Mouse (Mus musculus) lung, adult 2 months (tissue): ENCODE measurements around the gene Immp2l. TPM values are rescaled to one million over a fixed set of nuclear protein-coding genes. Genes with fewer than 3 reads are reported as not detected.
"Not testable (repeated sequence)": the region's sequence is repeated elsewhere in the genome, so short reads cannot be mapped to it uniquely, and the experiment has no call there.

Experiments
- DNase-seq: peaks from one replicate; pipeline ENCODE4 v3.0.0; 2022
- H3K4me1 ChIP-seq: fragments of 200-500 bp; 2 replicates; pipeline ENCODE4 v1.6.1; 2011; ENCODE audit warnings: low read length; ENCODE audit not compliant: control insufficient read depth, insufficient read depth
- H3K4me3 ChIP-seq: fragments of 200-500 bp; replicated peaks from 2 replicates; pipeline ENCODE3; 2011; ENCODE audit warnings: low read depth, mild to moderate bottlenecking, control low read depth, low read length; ENCODE audit errors: extremely low read depth
- CTCF ChIP-seq: fragments of 200-500 bp; IDR thresholded peaks from 2 replicates; pipeline ENCODE4 v1.5.1; 2011; ENCODE audit warnings: mild to moderate bottlenecking, low read length, control low read depth; ENCODE audit not compliant: insufficient read depth
- POLR2A ChIP-seq: fragments of 200-500 bp; IDR thresholded peaks from 2 replicates; pipeline ENCODE4 v1.6.1; 2011; ENCODE audit warnings: low read depth, mild to moderate bottlenecking, control low read depth, low read length, borderline replicate concordance; ENCODE audit errors: extremely low read depth
- WGBS: fragments of 180-500 bp; shearing (Covaris S2); methylation state at CpG from one replicate; pipeline ENCODE4 v1.1.7; 2018; 5-methylcytosine and 5-hydroxymethylcytosine counted together
- polyA plus RNA-seq: library from polyadenylated mRNA; depleted of rRNA; stranded (reverse); fragments of >200 nt; gene quantifications from 2 replicates; pipeline ENCODE4 v1.2.3, GENCODE M21; 2012; rRNA removed

Gene Immp2l
- polyA plus RNA-seq = 1.5 and 2.4 TPM in 2 replicates

DNA sequence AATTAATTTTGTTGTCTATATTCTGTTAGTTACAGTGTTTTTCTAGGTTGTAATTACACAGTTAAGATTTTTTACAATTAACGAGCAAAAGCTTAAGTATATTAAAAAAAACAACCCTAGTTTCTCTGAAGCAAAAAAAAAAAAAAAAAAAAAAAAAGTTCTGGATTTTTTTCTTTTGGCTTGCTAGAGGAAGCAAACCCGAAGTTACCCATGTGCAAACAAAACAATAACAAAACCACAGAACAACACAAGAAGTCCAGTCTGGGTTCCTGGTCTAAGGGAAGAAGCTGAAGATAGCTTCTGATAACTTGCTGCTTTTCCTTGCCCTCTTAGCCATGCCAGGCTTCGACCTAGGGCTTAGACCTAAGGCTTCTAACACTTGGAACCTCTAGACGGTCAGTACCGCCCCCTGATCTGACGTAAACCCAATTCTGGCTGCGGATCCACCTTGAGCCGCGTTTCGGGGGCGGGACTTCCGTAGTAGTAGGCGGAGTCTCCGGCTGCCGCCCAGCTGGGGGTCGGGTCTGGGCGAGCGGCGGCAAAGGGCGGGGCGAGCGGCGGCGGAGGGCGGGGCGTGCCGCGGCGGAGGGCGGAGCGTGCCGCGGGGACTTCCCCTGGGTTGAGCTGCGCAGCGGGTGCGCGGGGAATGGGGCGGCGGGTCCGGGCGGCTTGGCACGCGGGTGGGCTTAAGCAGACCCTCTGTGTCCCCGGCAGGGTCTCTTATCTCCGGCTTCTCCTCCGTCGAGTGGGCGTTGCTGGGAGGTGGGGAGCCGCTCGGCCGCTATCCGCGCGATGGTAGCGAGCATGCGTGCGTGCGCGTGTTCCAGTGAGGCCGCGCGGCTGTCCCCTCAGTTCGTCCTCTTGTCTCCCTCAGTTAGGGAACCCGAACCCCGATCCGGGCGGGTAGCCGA lies at the start of gene Immp2l:
Gene Immp2l, plus strand, starts transcription at position 580 of the 911 bp plus-strand sequence.
- WGBS = 2% methylated on average over 68 of the region's 68 CpGs
- Histone ChIP-seq H3K4me1 (no peaks in the 10 kb centered on the region; the same call in 1 of the 2 replicates), H3K4me3 (peak within 1 kb of the TSS; percentile 84)
- TF ChIP-seq POLR2A (0 out of 2 replicates have a peak, but pooled peaks have one; percentile 37), CTCF (no peak)
- DNase-seq = peak; percentile 96

DNA sequence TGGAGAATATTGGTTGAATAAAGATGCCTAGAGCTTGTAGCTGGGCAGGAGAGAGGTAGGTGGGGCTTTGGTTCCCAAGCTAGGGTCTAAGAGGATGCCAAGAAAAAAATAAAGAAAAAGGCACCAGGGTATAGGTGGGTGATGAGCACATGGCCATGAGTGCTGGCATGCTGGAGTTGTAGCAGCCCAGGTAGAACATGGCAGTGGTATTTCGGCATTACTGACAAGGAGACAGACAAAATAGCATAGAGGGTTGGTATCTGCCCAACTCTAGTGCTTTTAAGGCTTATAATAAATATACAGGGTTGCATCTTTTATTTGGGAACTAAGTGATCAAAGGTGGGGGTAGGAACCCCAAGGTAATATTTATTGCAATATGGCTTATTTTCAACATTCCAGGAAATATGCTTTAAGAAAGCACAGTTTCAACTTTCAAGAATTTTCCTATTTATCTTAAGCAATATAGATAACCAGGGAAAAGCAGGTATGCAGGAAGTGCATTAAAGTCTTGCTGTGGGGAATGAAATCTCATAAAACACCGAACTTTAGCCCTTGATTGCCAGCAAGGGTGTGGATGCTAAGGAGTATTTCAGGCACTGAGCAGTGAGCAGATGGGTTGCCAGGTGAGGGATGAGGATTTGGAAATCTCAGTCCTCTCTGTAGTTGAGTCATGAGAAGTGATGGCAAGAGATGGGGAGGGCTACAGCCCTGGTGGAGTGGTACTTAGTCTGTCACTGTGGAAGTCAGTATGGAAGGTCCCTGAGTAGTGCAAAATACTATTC lies 45.0 kb upstream of the Immp2l start:
- no peak for DNase-seq
- no peak overlapping the region for H3K4me3 ChIP-seq
- no peaks in the 10 kb centered on the region for H3K4me1 ChIP-seq
- TF ChIP-seq POLR2A (no peak), CTCF (no peak)
- WGBS = 83% methylated on average over 2 of the region's 2 CpGs

DNA sequence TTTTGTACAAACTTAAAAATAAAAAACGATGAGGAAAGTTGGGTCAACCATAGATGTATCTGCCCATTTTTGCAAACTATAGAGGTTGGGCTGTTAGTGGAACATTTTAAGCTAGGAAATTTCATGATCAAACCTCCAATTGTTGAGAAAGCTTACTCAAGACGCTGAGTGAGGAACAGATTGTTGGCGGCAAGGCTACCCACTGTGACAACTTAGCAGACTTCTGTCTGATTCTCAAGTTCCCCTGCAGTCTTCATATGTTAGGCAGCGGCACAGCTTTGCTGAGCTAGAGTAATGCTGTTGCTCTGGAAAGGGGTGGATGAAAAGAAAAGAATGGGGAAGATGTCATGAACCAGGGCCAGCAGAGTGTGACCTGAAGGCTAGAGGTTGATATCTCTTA lies 44.2 kb upstream of the Immp2l start:
- 89% methylated on average over 4 of the region's 4 CpGs for WGBS
- H3K4me3 ChIP-seq = no peak overlapping the region
- no peaks in the 10 kb centered on the region for H3K4me1 ChIP-seq
- no peak for DNase-seq
- TF ChIP-seq POLR2A = no peak

DNA sequence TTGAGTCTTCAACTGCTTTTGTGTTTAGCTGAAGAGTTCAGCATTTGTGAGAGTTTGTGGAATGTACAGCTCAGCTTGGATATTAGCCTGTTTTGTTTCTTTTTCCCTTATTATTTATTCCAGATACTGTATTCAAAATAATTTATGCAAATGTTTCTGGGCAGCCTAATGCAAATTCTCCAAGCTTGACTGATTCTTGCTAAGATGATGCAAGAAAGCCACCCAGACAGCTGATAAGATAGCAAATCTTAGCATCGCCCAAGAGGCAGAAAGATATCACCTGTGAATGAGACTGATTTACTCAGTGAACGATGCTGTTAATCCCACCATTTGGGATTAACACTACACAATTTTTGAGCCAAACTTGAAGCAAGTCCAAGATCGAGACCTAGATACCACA lies 43.7 kb upstream of the Immp2l start:
- DNase-seq = no peak
- WGBS = 79% methylated on average over 3 of the region's 3 CpGs

DNA sequence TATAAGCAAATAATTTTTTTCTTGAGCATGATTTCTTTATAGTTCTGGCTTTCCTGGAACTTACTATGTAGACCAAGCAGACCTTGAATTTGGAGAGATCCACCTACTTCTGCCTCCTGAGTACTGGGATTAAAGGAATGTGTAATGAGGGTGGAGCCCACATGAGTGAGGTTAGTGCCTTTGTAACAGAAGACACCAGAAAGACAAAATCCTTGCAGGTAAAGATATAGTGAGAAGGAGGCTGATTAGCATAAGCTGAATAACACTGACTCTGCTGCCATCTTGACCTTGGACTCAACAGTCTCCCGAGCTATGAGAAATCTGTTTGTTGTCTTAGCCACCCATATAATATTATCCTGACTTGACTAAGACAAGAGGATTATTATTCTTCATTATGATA lies 40.9 kb upstream of the Immp2l start:
- Histone ChIP-seq H3K4me1 (no peaks in the 10 kb centered on the region), H3K4me3 (no peak overlapping the region)
- TF ChIP-seq POLR2A (no peak), CTCF (no peak)
- WGBS = 80% methylated on average over 1 of the region's 1 CpGs
- DNase-seq = no peak

More for the DNA sequence above, 43.7 kb upstream of the Immp2l start:
- TF ChIP-seq CTCF (no peak), POLR2A (no peak)
- H3K4me1 ChIP-seq = no peaks in the 10 kb centered on the region
- H3K4me3 ChIP-seq = no peak overlapping the region

DNA sequence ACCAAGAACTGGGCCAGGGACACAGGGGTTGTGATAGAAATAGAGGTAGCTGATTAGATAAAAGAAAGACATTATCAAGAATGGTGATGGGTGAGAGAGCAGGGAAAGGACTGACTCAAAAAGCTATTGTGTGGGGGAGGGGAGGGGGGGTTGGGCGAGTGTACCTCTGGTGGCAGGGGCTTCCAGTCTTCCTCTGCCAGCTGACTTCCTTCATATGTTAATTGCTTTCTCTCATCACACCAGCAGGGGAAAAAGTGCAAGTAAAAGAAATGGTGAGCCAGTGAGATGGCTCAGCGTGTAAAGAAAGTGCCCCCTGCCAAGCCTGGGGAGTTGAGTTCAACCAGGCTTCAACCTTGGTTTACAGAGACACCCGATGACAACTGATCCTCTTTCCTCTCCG lies 39.2 kb upstream of the Immp2l start:
- DNase-seq = no peak
- Histone ChIP-seq H3K4me1 (no peaks in the 10 kb centered on the region), H3K4me3 (no peak overlapping the region)
- TF ChIP-seq CTCF (no peak), POLR2A (no peak)
- WGBS = 48% methylated on average over 4 of the region's 4 CpGs

DNA sequence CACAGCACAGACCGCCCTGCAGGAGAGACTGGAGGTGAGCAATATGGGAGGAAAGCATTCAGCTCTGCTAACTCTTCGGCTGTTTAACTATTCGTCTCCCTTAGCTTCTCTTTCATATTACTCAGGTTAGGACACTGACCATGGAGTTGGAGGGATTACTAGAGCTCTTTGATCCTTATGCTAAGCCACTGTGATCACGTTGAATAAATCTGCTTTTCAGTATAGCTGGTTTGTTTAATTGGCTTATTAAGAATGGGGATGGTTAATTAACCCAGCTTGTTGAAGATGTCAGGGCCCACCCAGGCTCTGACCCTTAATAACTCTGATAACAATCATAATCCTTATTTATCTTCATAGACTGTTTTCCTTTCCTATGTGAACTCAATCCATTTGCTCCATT lies 38.1 kb upstream of the Immp2l start:
- no peak for TF ChIP-seq POLR2A
- WGBS = 70% methylated on average over 4 of the region's 4 CpGs
- no peak for DNase-seq
- no peaks in the 10 kb centered on the region for H3K4me1 ChIP-seq
- H3K4me3 ChIP-seq = no peak overlapping the region

DNA sequence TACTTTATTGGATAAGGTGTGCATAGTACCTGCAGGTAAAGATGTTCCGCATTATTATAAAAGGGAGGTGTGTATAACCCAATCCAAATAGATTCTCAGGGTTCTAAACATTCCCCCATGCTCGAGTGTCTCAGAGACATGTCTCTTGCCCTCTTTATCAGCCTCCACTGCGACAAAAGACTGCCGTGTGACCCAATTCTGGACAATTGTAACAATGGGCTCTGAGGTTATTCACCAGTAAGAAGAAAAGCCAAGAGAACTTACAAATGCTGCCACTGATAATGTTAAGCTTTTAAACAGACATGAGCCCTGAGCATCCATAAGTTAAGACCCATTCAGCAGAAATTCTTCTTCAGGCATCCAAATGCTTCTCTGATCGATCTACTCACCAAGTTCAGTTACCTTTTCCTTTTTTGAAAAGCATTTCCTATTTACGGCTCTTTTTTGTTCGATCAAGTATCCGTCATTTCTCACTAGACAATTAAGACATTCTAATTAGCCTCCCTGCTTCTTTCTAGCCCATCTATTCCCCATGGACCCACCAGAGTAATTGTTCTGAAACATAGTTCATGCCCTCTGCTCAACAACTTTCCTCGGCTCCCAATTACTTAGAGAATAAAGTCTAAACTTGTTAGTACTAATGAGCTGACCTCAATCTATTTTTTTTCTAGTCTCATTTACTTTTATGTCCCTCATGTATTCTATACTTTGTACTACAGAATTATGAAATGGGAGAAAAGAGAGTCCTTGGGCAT lies 35.4 kb upstream of the Immp2l start:
- H3K4me1 ChIP-seq = no peaks in the 10 kb centered on the region
- no peak for DNase-seq
- 82% methylated on average over 9 of the region's 9 CpGs for WGBS
- TF ChIP-seq CTCF = no peak
- H3K4me3 ChIP-seq = no peak overlapping the region

DNA sequence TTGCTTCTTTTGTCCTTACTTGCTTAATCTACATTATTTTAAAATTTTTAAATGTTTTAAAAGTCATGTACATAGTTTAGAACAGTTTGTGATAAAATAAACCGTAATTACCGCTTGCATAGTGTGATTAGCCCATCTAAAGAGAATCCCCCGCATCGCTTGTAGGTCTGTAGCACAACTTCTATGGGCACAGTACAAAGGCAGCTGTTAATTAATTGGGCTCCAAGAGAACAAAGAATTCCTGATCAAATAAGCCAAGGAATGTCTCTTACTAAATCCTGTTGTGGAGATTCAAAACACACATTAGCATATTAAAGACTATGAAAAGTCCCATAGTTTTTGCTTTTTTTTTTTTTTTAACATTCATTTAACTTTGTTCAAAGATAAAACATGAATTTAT lies 32.2 kb upstream of the Immp2l start:
- no peak for TF ChIP-seq CTCF
- TF ChIP-seq POLR2A = no peak
- no peaks in the 10 kb centered on the region for H3K4me1 ChIP-seq
- DNase-seq = no peak
- H3K4me3 ChIP-seq = no peak overlapping the region
- 89% methylated on average over 4 of the region's 4 CpGs for WGBS

DNA sequence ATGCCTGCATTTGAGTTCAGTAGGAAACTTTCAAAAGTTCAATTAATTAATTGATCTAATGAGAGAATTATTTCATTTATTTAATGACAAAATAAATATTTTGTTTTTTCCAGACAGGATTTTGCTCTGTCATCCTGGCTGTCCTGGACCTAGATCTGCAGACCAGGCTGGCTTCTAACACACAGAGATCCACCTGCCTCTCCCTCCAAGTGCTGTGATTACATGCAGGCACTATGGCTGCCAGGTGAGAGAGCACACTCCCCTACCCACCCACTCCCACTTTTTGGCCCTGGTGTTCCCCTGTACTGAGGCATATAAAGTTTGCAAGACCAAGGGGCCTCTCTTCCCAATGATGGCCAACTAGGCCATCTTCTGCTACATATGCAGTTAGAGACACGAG lies 31.7 kb upstream of the Immp2l start:
- H3K4me3 ChIP-seq, H3K4me1 ChIP-seq, DNase-seq: not testable (repeated sequence)
- WGBS = 70% methylated on average over 1 of the region's 1 CpGs
